Mouse (Mus musculus): ENCODE measurements at regions not wholly inside any gene's neighbourhood (a gene's known extent, or its start where the extent isn't known, plus 50 kb on each side); places are given as distances from the start of the nearest gene placed in this dataset.

- no peak overlapping the region for H3K27ac ChIP-seq
- H3K9ac ChIP-seq (replicated peaks) = no peak overlapping the region
- no peaks in the 10 kb centered on the region for H3K36me3 ChIP-seq
- WGBS = 84% methylated on average over 7 of the region's 7 CpGs
- no peak overlapping the region for H3K4me3 ChIP-seq (replicated peaks)
- no peaks in the 10 kb centered on the region for H3K9me3 ChIP-seq
- no peak for ATAC-seq
- no peaks in the 10 kb centered on the region for H3K27me3 ChIP-seq
- H3K4me1 ChIP-seq (replicated peaks) = no peaks in the 10 kb centered on the region
- H3K4me2 ChIP-seq (replicated peaks) = no peak overlapping the region
These were observed 267.6 kb downstream of the Rnf152 start for GRCm38 (mm10) chr1:105088765-105089520.

GRCm38 (mm10) chr1:105087623-105088022 lies 268.9 kb downstream of the Rnf152 start:
- ATAC-seq = no peak
- Histone ChIP-seq H3K36me3 (no peaks in the 10 kb centered on the region), H3K4me3 (replicated peaks) (no peak overlapping the region), H3K4me2 (replicated peaks) (no peak overlapping the region), H3K4me1 (replicated peaks) (no peaks in the 10 kb centered on the region), H3K27me3 (no peaks in the 10 kb centered on the region), H3K9me3 (no peaks in the 10 kb centered on the region), H3K9ac (replicated peaks) (no peak overlapping the region), H3K27ac (no peak overlapping the region)
- 87% methylated on average over 1 of the region's 1 CpGs for WGBS

- Histone ChIP-seq H3K27ac (no peak overlapping the region), H3K9me3 (no peaks in the 10 kb centered on the region), H3K4me2 (replicated peaks) (no peak overlapping the region), H3K4me1 (replicated peaks) (no peaks in the 10 kb centered on the region), H3K9ac (replicated peaks) (no peak overlapping the region), H3K27me3 (no peaks in the 10 kb centered on the region), H3K36me3 (no peaks in the 10 kb centered on the region), H3K4me3 (replicated peaks) (no peak overlapping the region)
- no peak for ATAC-seq
- WGBS = 90% methylated on average over 3 of the region's 3 CpGs
These were observed 272.0 kb downstream of the Rnf152 start for GRCm38 (mm10) chr1:105084556-105084955.

GRCm38 (mm10) chr1:105083551-105084103 lies 272.9 kb downstream of the Rnf152 start:
- Histone ChIP-seq H3K4me3 (replicated peaks) (no peak overlapping the region), H3K9me3 (no peaks in the 10 kb centered on the region), H3K9ac (replicated peaks) (no peak overlapping the region), H3K27me3 (no peaks in the 10 kb centered on the region), H3K27ac (no peak overlapping the region), H3K4me2 (replicated peaks) (no peak overlapping the region), H3K36me3 (no peaks in the 10 kb centered on the region), H3K4me1 (replicated peaks) (no peaks in the 10 kb centered on the region)
- ATAC-seq = no peak
- WGBS = 59% methylated on average over 6 of the region's 6 CpGs

GRCm38 (mm10) chr1:105082823-105083550 lies 273.5 kb downstream of the Rnf152 start:
- no peak overlapping the region for H3K9ac ChIP-seq (replicated peaks)
- no peak for ATAC-seq
- no peaks in the 10 kb centered on the region for H3K4me1 ChIP-seq (replicated peaks)
- no peak overlapping the region for H3K27ac ChIP-seq
- H3K36me3 ChIP-seq = no peaks in the 10 kb centered on the region
- H3K4me3 ChIP-seq (replicated peaks) = no peak overlapping the region
- H3K4me2 ChIP-seq (replicated peaks) = no peak overlapping the region
- no peaks in the 10 kb centered on the region for H3K9me3 ChIP-seq
- 70% methylated on average over 2 of the region's 2 CpGs for WGBS
- no peaks in the 10 kb centered on the region for H3K27me3 ChIP-seq

- Histone ChIP-seq H3K4me1 (replicated peaks) (no peaks in the 10 kb centered on the region), H3K27me3 (no peaks in the 10 kb centered on the region), H3K27ac (no peak overlapping the region), H3K36me3 (no peaks in the 10 kb centered on the region), H3K4me2 (replicated peaks) (no peak overlapping the region), H3K9ac (replicated peaks) (no peak overlapping the region), H3K4me3 (replicated peaks) (no peak overlapping the region), H3K9me3 (no peaks in the 10 kb centered on the region)
- 73% methylated on average over 2 of the region's 2 CpGs for WGBS
- no peak for ATAC-seq
These were observed 274.6 kb downstream of the Rnf152 start for GRCm38 (mm10) chr1:105081942-105082341.

GRCm38 (mm10) chr1:105079437-105079836 lies 277.1 kb downstream of the Rnf152 start:
- H3K27ac ChIP-seq = no peak overlapping the region
- no peak for ATAC-seq

GRCm38 (mm10) chr1:105075728-105076127 lies 280.8 kb downstream of the Rnf152 start:
- Histone ChIP-seq H3K9me3 (no peaks in the 10 kb centered on the region), H3K4me2 (replicated peaks) (no peak overlapping the region), H3K4me1 (replicated peaks) (no peaks in the 10 kb centered on the region), H3K36me3 (no peaks in the 10 kb centered on the region), H3K9ac (replicated peaks) (no peak overlapping the region), H3K4me3 (replicated peaks) (no peak overlapping the region), H3K27ac (no peak overlapping the region), H3K27me3 (no peaks in the 10 kb centered on the region)
- 86% methylated on average over 3 of the region's 3 CpGs for WGBS
- no peak for ATAC-seq

More at GRCm38 (mm10) chr1:105079437-105079836, 277.1 kb downstream of the Rnf152 start:
- no peaks in the 10 kb centered on the region for H3K9me3 ChIP-seq
- H3K4me1 ChIP-seq (replicated peaks) = no peaks in the 10 kb centered on the region
- no peaks in the 10 kb centered on the region for H3K27me3 ChIP-seq
- no peak overlapping the region for H3K4me2 ChIP-seq (replicated peaks)
- WGBS = 96% methylated on average over 5 of the region's 5 CpGs
- H3K36me3 ChIP-seq = no peaks in the 10 kb centered on the region
- H3K9ac ChIP-seq (replicated peaks) = no peak overlapping the region
- no peak overlapping the region for H3K4me3 ChIP-seq (replicated peaks)

- Histone ChIP-seq H3K27ac (no peak overlapping the region), H3K4me3 (replicated peaks) (no peak overlapping the region), H3K36me3 (no peaks in the 10 kb centered on the region), H3K9ac (replicated peaks) (no peak overlapping the region), H3K4me1 (replicated peaks) (no peaks in the 10 kb centered on the region), H3K4me2 (replicated peaks) (no peak overlapping the region), H3K27me3 (no peaks in the 10 kb centered on the region), H3K9me3 (no peaks in the 10 kb centered on the region)
- no peak for ATAC-seq
- 83% methylated on average over 1 of the region's 1 CpGs for WGBS
These were observed 282.2 kb downstream of the Rnf152 start for GRCm38 (mm10) chr1:105074326-105074725.

- Histone ChIP-seq H3K36me3 (no peaks in the 10 kb centered on the region), H3K4me2 (replicated peaks) (no peak overlapping the region), H3K27me3 (no peaks in the 10 kb centered on the region), H3K9ac (replicated peaks) (no peak overlapping the region), H3K4me1 (replicated peaks) (no peaks in the 10 kb centered on the region), H3K9me3 (no peaks in the 10 kb centered on the region), H3K4me3 (replicated peaks) (no peak overlapping the region), H3K27ac (no peak overlapping the region)
- no peak for ATAC-seq
- WGBS = 44% methylated on average over 3 of the region's 3 CpGs
These were observed 285.7 kb downstream of the Rnf152 start for GRCm38 (mm10) chr1:105070661-105071455.

- no peak overlapping the region for H3K4me3 ChIP-seq (replicated peaks)
- no peak overlapping the region for H3K9ac ChIP-seq (replicated peaks)
- no peaks in the 10 kb centered on the region for H3K9me3 ChIP-seq
- no peaks in the 10 kb centered on the region for H3K4me1 ChIP-seq (replicated peaks)
- H3K27ac ChIP-seq = no peak overlapping the region
- 78% methylated on average over 4 of the region's 4 CpGs for WGBS
- no peaks in the 10 kb centered on the region for H3K36me3 ChIP-seq
- H3K27me3 ChIP-seq = no peaks in the 10 kb centered on the region
- no peak overlapping the region for H3K4me2 ChIP-seq (replicated peaks)
- no peak for ATAC-seq
These were observed 288.6 kb downstream of the Rnf152 start for GRCm38 (mm10) chr1:105067902-105068301.
